Mouse (Mus musculus) inflammation-experienced regulatory T-cells, adult 6 months (primary cell): ENCODE data around the gene Papss1. TPM values are rescaled to one million over a fixed set of nuclear protein-coding genes. Genes with fewer than 3 reads are reported as not detected.

Source experiments
- ATAC-seq: one replicate; pipeline ENCODE4 v1.8.0; 2017
- polyA plus RNA-seq, 3 experiments: library from polyadenylated mRNA; unstranded; fragments of 100-300 nt; shearing (Covaris generic); gene quantifications; one replicate each; pipeline ENCODE4 v1.2.1; 2017

Gene Papss1
- polyA plus RNA-seq, 3 experiments from 2014 or later: 20.0 to 29.9 (median 20.4) TPM

DNA sequence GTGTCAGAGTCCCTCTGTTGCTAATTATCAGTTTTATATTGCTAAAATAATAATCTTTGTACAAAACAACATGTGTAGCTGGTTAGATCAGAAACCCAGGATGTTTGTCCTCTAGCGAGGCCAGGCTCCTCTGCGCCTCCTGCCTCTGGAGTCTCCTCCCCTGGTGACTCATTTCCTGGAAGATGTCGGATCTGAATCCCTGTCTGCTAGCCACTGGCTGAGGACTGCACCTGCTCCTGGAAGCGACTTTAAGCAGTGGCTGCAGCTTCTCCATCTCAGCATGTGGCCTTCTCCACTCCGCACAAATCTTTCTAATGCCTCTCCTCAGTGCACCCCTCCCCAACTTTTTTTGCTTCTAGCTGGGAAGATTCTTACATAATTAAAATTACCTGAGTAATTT lies 71.6 kb downstream of the Papss1 start:
- no peak for ATAC-seq

DNA sequence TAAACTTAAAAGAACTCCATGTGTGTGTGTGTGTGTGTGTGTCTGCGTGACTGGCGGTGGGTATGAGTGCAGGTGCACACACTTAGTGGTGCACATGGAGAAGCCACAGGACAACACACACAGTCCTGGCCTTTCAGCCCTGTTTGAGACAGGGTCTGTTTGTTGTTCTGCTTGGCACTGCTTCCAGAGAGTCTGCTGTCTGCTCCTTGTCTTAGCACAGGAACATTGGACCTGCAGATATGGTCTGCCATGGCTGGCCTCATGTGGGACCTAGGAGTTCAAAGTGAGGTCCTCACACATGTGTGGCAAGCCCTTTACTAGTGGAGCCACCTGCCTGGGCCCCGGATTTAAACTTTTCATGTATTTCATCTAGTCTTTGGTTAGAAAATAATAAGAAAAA lies 72.4 kb downstream of the Papss1 start:
- no peak for ATAC-seq

DNA sequence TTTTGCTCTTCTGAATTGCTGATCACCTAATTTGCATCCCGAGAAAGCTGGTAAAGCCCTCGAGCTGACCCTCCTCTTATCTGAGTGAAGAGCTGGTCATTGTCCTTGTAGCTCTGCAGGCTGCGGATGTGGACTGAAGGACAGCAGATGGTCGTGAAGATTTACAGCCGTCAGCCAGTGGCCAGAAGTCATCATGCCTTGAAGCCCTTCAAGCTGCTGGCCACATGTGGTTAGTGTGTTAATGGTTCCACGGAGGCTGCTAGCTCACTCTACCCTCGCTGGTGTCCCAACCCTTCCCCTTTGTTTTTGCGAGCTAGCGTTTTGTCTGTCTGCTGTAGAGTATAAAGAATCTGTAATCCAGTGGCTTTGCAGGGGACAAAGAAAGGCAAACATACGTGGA lies 73.1 kb downstream of the Papss1 start:
- no peak for ATAC-seq

DNA sequence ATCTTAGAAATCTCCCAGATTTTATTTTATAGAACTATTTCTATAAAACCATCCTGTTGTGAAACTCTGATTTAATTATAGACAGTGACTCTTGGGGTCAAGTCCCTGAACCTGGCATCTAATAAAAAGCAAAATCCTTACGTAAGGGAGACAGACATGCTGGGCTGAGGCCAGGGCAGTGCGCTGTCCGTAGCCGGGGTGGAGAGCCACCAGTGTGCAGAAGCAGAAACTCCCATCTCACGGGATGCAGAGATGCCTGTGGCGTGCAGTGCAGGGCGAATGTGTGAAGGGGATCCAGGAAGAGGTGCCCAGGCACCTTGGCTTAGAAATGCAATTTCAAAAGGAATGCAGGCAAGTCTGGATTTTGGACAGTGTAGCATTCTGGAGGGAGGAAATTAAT lies 73.6 kb downstream of the Papss1 start:
- ATAC-seq: no peak

DNA sequence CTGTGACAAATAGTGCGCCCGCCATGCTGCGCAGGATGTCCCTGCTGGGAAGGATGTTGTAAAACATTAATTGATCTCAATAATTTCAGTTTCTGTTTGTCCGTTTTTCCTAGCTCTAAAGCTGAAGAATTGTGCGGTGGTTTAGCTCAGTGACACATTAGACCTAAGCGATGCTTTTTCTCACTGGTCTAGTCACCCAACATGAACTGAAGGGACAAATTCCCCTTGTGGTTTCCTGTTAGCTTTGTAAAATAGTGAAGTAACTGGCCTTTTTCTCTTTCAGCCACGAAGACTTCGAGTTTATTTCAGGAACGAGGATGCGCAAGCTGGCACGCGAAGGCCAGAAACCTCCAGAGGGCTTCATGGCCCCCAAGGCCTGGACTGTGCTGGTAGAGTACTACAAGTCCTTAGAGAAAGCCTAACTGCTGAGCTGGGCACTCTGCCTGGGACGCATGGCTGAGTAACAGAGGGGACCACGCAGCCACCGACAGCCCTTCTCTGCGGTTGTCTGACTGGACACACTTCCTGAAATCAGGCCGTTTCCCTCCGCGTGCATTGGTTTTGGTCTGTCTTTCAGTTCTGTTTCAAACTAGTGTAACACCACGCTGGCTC lies 78.2 kb downstream of the Papss1 start:
- ATAC-seq: no peak

DNA sequence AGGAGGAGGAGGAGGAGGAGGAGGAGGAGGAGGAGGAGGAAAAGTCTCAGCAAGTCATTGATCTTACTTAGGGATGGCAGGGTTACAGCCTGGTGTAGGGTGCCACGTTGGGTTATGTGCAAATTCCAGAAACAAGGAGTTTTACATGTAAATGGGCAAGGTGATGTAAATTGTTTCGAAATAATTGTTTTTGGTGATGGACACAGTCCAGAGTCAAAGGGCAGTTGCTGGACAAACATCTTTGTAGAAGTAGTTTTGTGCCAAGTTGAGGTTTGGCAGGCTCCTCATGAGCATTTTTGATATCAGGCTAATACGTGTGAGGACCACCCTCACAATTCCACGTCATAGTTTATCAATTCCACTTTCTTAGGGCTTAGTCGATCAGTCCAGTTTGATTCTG lies 80.6 kb downstream of the Papss1 start:
- no peak for ATAC-seq

DNA sequence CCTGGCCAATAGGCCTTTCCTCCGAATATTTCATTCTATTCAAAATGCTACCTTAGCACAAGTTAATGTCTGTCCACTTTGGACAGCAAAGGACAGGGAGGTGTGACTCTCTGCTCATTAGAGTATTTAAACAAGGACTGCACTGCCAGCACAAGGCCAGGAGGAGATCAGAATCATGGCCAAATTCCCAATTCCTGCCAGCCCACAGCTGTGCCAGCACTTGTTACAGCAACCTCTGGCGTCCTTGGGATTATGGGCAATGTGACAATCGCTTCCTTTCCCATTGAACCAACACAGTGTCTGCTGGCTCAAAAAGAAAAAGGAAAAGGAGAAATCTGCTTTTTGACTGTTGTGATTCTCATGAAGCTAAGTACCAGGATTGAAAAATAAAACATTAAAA lies 89.8 kb downstream of the Papss1 start:
- no peak for ATAC-seq

DNA sequence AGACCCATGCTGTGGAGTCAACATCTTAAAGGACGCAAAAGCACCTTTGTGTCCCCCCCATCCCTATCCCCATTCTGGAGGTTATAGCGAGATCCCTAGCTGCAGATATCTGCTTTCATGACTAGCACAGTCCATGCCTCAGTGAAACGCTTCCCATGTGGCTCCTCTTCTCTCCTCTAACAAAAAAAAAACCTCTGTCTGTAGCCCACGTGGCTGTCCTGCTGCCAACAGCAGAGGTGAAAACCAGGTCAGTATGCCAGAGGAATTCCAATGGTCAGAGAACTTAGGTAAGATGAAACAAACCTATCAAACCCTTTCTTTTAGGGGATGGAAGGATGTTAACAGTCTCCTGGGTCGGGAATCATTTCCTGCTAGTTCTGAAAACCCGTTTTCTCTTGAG lies 91.5 kb downstream of the Papss1 start:
- no peak for ATAC-seq

DNA sequence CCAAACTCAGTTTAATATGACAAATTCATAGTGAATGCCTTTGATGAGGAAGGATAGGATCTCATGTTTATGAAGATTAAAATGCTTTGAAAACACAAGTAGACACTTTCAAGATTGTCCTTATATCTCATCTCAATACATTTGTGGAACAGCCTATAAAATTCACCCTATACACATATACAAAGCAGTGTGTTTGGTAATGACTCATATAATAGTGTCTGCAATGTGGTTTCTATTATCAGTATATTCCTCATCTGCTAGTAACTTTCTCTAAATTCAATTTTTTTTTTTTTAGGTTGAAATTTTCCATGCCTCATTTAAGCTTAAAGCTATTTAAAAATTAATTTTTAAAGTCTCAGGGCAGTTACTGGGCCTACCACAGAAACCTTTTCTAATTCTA lies 95.6 kb downstream of the Papss1 start:
- ATAC-seq: no peak

DNA sequence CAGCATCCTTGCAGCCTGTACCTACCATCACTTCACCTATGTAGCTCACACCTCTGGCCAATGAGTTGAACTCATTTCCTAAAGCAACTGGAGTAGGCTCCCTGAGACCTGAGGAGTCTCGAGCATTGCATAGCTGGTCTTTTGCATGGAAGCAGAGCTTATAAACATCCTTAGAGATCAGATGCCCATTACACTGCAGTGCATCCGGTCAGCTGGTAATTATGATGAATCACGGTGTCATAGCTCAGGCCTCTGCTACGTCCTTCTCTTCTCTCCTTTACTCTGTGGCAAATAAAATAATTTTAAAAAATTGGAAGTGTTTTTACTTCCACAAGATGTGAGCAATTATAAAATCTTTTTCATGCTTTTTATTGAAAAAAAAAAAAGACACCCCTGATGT lies 96.1 kb downstream of the Papss1 start:
- ATAC-seq: no peak

DNA sequence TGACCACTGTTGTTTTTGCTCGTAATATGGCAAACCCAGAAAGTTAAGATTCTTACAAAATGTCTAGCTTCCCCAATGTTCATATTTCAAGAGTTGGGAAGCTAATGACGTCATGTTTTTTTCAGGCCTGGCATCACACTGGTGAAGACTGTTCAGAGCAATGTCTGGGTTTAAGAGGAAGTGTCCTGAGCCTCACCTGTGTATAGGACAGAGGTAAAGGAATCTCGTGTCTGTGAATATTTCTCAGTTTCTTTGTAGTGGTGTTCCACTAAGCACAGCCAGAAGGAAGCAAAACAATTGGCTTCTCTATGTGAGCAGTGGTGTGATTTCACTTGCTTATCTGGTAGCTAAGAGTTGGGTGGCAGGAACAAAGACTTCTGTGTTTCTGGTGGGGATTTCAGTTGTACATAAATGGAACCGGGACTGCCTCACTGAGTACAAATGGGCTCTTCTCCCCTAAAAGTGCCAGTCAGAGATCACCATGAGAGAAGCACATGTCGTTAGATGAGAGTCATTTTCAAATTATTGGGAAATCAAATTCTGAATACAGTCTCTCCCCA lies 98.1 kb downstream of the Papss1 start:
- ATAC-seq: no peak

DNA sequence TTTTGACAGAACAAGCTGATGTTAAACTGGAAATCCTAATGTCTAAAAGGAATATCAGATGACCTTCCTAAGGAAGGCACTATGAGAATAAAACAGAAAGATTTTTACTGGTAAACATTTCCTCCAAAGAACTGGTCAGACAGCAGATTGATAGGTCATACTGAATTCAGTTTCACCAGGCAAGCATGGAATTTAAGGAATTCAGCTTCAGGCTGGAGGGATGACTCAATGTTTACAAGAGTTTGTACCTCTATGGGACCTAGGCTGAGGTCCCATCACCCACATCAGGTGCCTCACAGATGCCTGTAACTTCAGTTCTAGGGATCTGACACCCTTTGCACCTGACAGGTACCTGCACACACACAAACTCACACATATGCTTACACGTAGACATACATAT lies 105.3 kb downstream of the Papss1 start:
- ATAC-seq: no peak

DNA sequence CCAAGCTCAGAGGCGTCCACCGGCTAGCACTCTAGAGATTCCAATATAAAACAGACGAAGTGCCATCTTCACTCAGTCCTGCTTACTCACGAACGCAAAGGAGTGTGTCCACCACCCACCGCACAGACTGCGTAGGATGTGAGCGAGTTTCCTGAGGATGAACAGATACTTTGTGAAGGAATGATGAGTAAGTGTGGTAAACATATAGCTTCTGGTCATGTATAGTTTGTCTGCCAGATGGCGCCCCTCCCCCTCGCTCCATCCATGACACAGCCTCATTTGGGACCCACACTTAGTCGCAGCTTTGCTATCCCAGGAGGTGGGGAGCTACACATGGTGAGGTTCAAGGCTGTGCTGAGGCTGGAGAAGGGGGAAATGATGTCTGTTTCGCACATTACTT lies 121.5 kb downstream of the Papss1 start:
- no peak for ATAC-seq

DNA sequence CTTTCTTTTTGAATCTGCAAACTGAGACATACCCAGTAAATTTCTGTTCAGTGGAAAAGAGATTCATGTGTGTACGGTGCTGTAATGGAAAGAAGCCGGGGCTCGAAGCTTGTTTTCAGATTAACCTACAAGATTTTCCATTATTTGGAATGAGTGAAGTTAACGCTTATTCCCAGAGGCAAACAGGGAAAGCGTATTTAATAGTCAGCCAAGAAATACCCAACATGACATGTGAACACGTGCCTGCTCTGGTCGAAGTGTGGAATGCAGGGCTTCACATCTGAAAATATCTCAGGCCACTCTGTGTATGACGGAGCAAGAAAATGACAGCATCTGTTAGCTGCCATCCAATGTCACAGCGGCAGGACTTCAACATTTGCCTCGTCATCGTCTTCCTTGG lies 125.4 kb downstream of the Papss1 start:
- ATAC-seq: no peak

DNA sequence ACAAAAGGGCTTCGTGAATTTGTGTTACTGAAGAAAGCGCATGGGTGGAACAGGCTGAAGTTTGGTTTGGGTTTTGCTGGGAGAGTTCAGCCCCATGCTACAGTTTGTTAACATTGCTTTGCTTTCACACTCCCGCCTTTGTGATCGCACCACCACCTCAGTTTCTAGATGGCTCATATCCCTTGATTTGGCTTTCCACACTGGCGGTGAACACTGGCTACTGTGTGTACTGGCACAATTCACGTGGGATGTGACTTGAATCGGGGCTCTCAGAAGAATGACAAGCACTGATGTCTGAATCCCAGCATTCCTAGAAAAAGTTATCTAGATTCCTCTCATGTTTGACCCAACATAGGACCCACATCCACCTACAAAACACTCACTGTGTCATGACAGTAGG lies 126.0 kb downstream of the Papss1 start:
- ATAC-seq: no peak

DNA sequence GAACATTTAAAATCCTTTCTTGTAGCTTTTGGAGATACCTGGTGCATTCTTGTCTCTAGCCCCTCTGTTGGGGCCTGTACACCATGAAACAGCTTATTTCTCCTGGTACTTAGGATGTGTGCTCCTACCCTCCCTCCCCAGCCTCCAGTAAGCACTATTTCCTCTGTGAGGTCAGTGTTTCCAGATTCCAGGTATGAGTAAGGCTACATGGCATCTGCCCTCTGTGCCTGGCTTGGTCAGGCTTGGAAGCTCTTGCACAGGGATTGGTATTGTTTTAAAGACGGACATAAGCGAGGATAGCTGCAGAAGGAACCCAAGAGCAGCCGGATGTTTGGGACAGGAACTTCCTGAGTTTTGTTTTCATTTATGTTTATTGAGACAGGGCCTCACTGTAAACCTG lies 126.6 kb downstream of the Papss1 start:
- no peak for ATAC-seq

Other genes starting within 250 kb of the Papss1 start
- gene Sgms2, start 73.4 kb upstream of the Papss1 start, polyA plus RNA-seq: under 1 TPM in 2 of 3 experiments, not detected in 1; 0.06 to 0.09 TPM